Mouse (Mus musculus): ENCODE measurements around the gene Pyroxd1. TPM values are rescaled to one million over a fixed set of nuclear protein-coding genes. Genes with fewer than 3 reads are reported as not detected.

Gene Pyroxd1
- polyA plus RNA-seq, 1 experiment from 2014 or later: 4.9 TPM

- no peaks in the 10 kb centered on the region for H3K4me1 ChIP-seq (replicated peaks)
- no peak overlapping the region for H3K9ac ChIP-seq
- H3K27me3 ChIP-seq: no peaks in the 10 kb centered on the region
- H3K9me3 ChIP-seq (replicated peaks): no peaks in the 10 kb centered on the region
- no peak overlapping the region for H3K4me2 ChIP-seq
- no peak overlapping the region for H3K27ac ChIP-seq (replicated peaks)
- H3K36me3 ChIP-seq (replicated peaks): peaks cover 49% of the 10 kb centered on the region
- WGBS (ENCODE audit: insufficient replicate concordance): 72% methylated on average over 1 of the region's 1 CpGs
- no peak overlapping the region for H3K4me3 ChIP-seq (replicated peaks)
- ATAC-seq (ENCODE audit: insufficient read depth): no peak
Observed at GRCm38 (mm10) chr6:142377081-142377480, 31.6 kb downstream of the Pyroxd1 start.

DNA sequence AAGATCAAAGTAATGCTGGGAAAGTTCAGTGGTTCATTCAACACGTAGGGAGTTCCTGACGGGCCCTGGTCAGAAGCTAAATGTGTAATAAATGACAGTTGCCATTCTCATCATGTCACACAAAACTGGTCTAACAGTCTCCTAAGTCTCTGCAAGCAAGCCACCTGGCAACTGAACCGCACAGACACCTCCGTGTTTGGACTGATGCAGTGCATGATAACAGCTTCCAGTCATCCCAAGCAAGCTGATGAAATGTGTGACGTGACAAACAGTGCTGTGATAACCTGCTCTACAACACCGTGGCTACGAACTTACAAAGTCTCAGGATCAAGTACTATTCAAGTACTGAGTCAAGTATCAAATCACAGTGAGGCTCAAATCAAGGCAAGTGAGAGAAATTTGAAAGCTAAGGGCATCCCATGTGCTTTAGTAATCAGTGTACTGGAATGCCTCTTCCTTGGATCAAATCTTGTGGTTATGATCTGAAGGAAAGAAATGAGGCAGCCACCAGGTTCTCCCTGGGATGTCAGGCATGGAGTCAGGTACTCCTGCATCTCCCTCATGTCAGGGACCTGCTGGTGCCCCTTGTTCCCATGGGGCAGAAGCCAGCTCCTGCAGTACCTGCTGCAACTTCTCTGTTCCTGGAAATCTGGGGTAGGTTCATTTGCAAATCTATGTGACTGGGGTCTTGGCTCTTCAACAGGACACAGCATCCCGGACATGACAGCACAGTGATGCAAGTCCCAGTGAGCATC lies 33.3 kb downstream of the Pyroxd1 start:
- H3K4me1 ChIP-seq (replicated peaks): no peaks in the 10 kb centered on the region
- H3K9ac ChIP-seq: no peak overlapping the region
- no peak for ATAC-seq (ENCODE audit: insufficient read depth)
- H3K27ac ChIP-seq (replicated peaks): no peak overlapping the region
- H3K9me3 ChIP-seq (replicated peaks): no peaks in the 10 kb centered on the region
- H3K4me3 ChIP-seq (replicated peaks): no peak overlapping the region
- peaks cover 40% of the 10 kb centered on the region for H3K36me3 ChIP-seq (replicated peaks)
- WGBS (ENCODE audit: insufficient replicate concordance): 80% methylated on average over 8 of the region's 8 CpGs
- no peak overlapping the region for H3K4me2 ChIP-seq
- H3K27me3 ChIP-seq: no peaks in the 10 kb centered on the region

GRCm38 (mm10) chr6:142379961-142380360 lies 34.5 kb downstream of the Pyroxd1 start:
- Histone ChIP-seq H3K27ac (replicated peaks) (no peak overlapping the region), H3K4me1 (replicated peaks) (no peaks in the 10 kb centered on the region), H3K27me3 (no peaks in the 10 kb centered on the region), H3K4me2 (no peak overlapping the region), H3K9me3 (replicated peaks) (no peaks in the 10 kb centered on the region), H3K4me3 (replicated peaks) (no peak overlapping the region), H3K36me3 (replicated peaks) (peaks cover 30% of the 10 kb centered on the region), H3K9ac (no peak overlapping the region)
- ATAC-seq (ENCODE audit: insufficient read depth): no peak
- 78% methylated on average over 6 of the region's 6 CpGs for WGBS (ENCODE audit: insufficient replicate concordance)

GRCm38 (mm10) chr6:142381615-142382014 lies 36.2 kb downstream of the Pyroxd1 start:
- Histone ChIP-seq H3K9me3 (replicated peaks) (no peaks in the 10 kb centered on the region), H3K27me3 (no peaks in the 10 kb centered on the region), H3K27ac (replicated peaks) (no peak overlapping the region), H3K9ac (no peak overlapping the region), H3K4me2 (no peak overlapping the region), H3K4me3 (replicated peaks) (no peak overlapping the region), H3K4me1 (replicated peaks) (peaks cover 8% of the 10 kb centered on the region), H3K36me3 (replicated peaks) (peaks cover 16% of the 10 kb centered on the region)
- ATAC-seq (ENCODE audit: insufficient read depth): no peak
- WGBS (ENCODE audit: insufficient replicate concordance): 80% methylated on average over 7 of the region's 7 CpGs

- Histone ChIP-seq H3K4me1 (replicated peaks) (peaks cover 27% of the 10 kb centered on the region), H3K36me3 (replicated peaks) (peaks cover 7% of the 10 kb centered on the region; the same call in 1 of the 2 replicates), H3K9ac (no peak overlapping the region), H3K4me3 (replicated peaks) (no peak overlapping the region), H3K9me3 (replicated peaks) (no peaks in the 10 kb centered on the region), H3K4me2 (no peak overlapping the region), H3K27ac (replicated peaks) (no peak overlapping the region), H3K27me3 (no peaks in the 10 kb centered on the region)
- WGBS (ENCODE audit: insufficient replicate concordance): 84% methylated on average over 9 of the region's 9 CpGs
- ATAC-seq (ENCODE audit: insufficient read depth): no peak
Observed at GRCm38 (mm10) chr6:142384521-142384920, 39.1 kb downstream of the Pyroxd1 start.

DNA sequence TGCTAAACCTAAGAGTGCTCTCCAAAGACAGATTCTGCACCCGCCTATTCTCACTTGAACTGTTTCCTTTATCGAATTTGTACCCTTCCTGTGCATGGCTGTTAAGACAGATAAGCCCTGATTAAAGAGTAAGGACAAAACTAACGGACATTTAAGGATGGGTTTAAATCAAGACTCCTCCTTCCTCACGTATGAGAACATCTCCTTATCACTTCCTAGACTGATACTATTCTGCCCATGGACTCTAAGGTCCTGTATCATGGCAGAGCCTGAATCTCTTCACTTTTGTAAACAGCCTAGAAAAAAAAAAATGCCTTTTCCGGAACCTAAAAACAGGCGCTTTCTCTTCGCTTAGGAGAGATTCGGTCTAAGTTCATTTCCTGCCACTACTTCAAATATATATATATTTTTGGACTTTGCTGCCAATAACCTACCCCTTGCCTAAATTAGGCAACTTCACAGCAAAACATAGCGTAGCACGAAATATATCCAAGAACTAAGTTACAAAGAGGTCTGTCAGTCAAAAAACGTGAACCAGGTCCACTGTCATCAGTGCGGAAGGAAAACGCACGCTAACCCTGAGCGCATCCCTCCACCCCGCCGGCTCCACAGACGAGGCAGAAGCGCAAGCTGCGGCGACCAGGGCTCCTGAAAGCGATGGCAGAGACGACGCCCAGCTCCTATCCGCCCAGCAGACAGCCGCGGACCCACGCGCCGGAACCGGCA lies 41.0 kb downstream of the Pyroxd1 start:
- H3K4me3 ChIP-seq (replicated peaks): peak overlapping the region; percentile 96
- peaks cover 30% of the 10 kb centered on the region for H3K4me1 ChIP-seq (replicated peaks)
- H3K27ac ChIP-seq (replicated peaks): peak overlapping the region; percentile 78

DNA sequence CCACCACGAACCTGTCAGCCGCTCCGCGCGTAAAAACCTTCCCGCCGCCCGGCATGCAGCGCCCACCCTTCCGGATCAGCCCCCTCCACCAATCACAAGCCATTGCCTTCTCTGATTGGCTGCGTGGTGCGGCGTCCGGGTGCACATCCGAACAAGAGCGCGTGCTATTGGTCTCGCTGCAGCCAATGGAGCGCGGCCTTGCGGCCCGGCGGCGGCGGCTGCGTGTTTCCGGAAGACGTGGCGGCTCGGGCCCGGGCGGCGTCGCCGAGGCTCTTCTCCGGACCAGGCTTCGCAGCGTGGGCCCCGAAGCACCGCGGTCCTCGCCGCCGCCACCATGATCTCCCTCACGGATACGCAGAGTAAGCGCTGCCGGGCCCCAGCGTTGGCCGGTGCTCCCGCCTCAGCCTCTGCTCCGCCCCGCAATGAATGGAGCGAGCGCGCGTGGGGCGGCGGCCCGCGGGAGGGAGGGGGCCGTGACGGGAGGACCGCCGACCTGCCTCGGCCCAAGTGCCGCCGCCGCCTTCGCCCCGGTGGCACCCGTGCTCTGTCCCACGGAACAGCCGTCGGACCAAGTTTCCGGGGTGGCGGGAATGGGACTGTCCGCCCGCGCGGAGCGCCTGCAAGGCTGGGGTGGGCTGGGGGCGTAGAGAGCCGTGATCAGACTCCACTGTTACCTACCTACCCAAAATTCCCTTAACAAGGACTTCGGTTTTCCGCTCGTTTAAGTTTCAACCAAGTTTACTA lies 41.7 kb downstream of the Pyroxd1 start, which contains the start of the genes Recql and Golt1b:
Gene Recql (minus strand): TSS at position 77 of the 744 bp plus-strand sequence.
Gene Golt1b (plus strand): TSS at position 211 of the 744 bp plus-strand sequence.
- Histone ChIP-seq H3K27ac (replicated peaks) (peak within 1 kb of the TSS; percentile 78), H3K4me3 (replicated peaks) (peak within 1 kb of the TSS; percentile 96), H3K36me3 (replicated peaks) (peaks cover 4% of the 10 kb centered on the region; the same call in 1 of the 2 replicates), H3K9me3 (replicated peaks) (no peaks in the 10 kb centered on the region), H3K4me2 (peak within 1 kb of the TSS; percentile 85), H3K4me1 (replicated peaks) (peaks cover 33% of the 10 kb centered on the region), H3K9ac (peak within 1 kb of the TSS; percentile 85), H3K27me3 (no peaks in the 10 kb centered on the region)
- under 1% methylated on average over 87 of the region's 87 CpGs for WGBS (ENCODE audit: insufficient replicate concordance)
- ATAC-seq (ENCODE audit: insufficient read depth): peak; percentile 99

More for the DNA sequence above, 41.0 kb downstream of the Pyroxd1 start:
- no peaks in the 10 kb centered on the region for H3K9me3 ChIP-seq (replicated peaks)
- no peaks in the 10 kb centered on the region for H3K27me3 ChIP-seq
- H3K4me2 ChIP-seq: peak overlapping the region; percentile 85
- WGBS (ENCODE audit: insufficient replicate concordance): under 1% methylated on average over 31 of the region's 31 CpGs
- ATAC-seq (ENCODE audit: insufficient read depth): peak; percentile 67
- peak overlapping the region; percentile 72 for H3K9ac ChIP-seq
- peaks cover 4% of the 10 kb centered on the region; the same call in 1 of the 2 replicates for H3K36me3 ChIP-seq (replicated peaks)

- Histone ChIP-seq H3K4me1 (replicated peaks) (peaks cover 33% of the 10 kb centered on the region), H3K4me2 (peak overlapping the region; percentile 85), H3K36me3 (replicated peaks) (peaks cover 5% of the 10 kb centered on the region), H3K9ac (peak overlapping the region; percentile 85), H3K4me3 (replicated peaks) (peak overlapping the region; percentile 96), H3K27ac (replicated peaks) (peak overlapping the region; percentile 72), H3K27me3 (no peaks in the 10 kb centered on the region), H3K9me3 (replicated peaks) (no peaks in the 10 kb centered on the region)
- 9% methylated on average over 8 of the region's 8 CpGs for WGBS (ENCODE audit: insufficient replicate concordance)
- ATAC-seq (ENCODE audit: insufficient read depth): no peak
Observed at GRCm38 (mm10) chr6:142387755-142388271, 42.4 kb downstream of the Pyroxd1 start.

- no peak for ATAC-seq (ENCODE audit: insufficient read depth)
- 40% methylated on average over 2 of the region's 2 CpGs for WGBS (ENCODE audit: insufficient replicate concordance)
- H3K36me3 ChIP-seq (replicated peaks): peaks cover 14% of the 10 kb centered on the region
Observed at GRCm38 (mm10) chr6:142389101-142389500, 43.6 kb downstream of the Pyroxd1 start.

DNA sequence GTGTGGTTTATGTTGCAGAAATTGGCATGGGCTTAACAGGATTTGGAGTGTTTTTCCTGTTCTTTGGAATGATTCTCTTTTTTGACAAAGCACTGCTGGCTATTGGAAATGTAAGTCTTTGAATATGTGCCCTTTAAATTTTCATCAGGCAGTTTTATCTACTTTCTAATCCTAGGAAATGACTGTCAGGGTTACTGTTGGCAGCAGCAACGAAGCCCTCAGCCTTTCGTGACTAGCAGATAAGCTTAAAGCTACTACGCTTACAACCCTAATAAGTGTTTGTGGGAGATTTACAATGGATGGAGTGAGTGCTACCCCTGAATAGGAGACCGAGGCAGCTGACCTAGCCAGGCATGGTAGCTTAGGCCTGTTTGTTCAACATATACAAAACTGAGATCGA lies 46.9 kb downstream of the Pyroxd1 start:
- WGBS (ENCODE audit: insufficient replicate concordance): 43% methylated on average over 5 of the region's 5 CpGs

More at GRCm38 (mm10) chr6:142389101-142389500, 43.6 kb downstream of the Pyroxd1 start:
- Histone ChIP-seq H3K4me3 (replicated peaks) (no peak overlapping the region), H3K9ac (no peak overlapping the region), H3K27ac (replicated peaks) (no peak overlapping the region), H3K4me2 (peak overlapping the region; percentile 85; the same call in 1 of the 2 replicates), H3K9me3 (replicated peaks) (no peaks in the 10 kb centered on the region), H3K4me1 (replicated peaks) (peaks cover 33% of the 10 kb centered on the region), H3K27me3 (no peaks in the 10 kb centered on the region)

More for the DNA sequence above, 46.9 kb downstream of the Pyroxd1 start:
- H3K27me3 ChIP-seq: no peaks in the 10 kb centered on the region
- peaks cover 40% of the 10 kb centered on the region for H3K36me3 ChIP-seq (replicated peaks)
- no peak overlapping the region for H3K4me3 ChIP-seq (replicated peaks)
- ATAC-seq (ENCODE audit: insufficient read depth): no peak
- H3K9me3 ChIP-seq (replicated peaks): no peaks in the 10 kb centered on the region
- H3K4me2 ChIP-seq: no peak overlapping the region
- peaks cover 25% of the 10 kb centered on the region for H3K4me1 ChIP-seq (replicated peaks)
- H3K9ac ChIP-seq: no peak overlapping the region
- no peak overlapping the region for H3K27ac ChIP-seq (replicated peaks)

All from liver, embryonic 15.5 days (tissue).